Mouse (Mus musculus) limb, embryonic 14.5 days (tissue): ENCODE results near the gene Tspan32. TPM values are rescaled to one million over a fixed set of nuclear protein-coding genes. Genes with fewer than 3 reads are reported as not detected.

ENCODE experiments used
- ATAC-seq: fragments of 200-750 bp; cut with Nextera tagmentation; 2 replicates; pipeline ENCODE4 v1.8.0; 2017; ENCODE audit warnings: low read depth, moderate number of reproducible peaks, moderate TSS enrichment; ENCODE audit not compliant: low FRiP score
- DNase-seq: peaks from one replicate; pipeline ENCODE4 v3.0.0-alpha.2; 2015; ENCODE audit warnings: low spot score
- H3K27ac ChIP-seq: fragments of 300-500 bp; sonication (generic); replicated peaks from 2 replicates; pipeline ENCODE4 v1.5.1; 2014; ENCODE audit warnings: low read depth, mild to moderate bottlenecking, low read length, moderate library complexity, mixed read lengths
- H3K27me3 ChIP-seq: fragments of 300-500 bp; sonication (generic); 2 replicates; pipeline ENCODE4 v1.6.1; 2014; ENCODE audit warnings: low read length, mixed read lengths; ENCODE audit not compliant: control insufficient read depth, insufficient read depth
- H3K36me3 ChIP-seq: fragments of 300-500 bp; sonication (generic); 2 replicates; pipeline ENCODE4 v1.6.1; 2014; ENCODE audit warnings: mild to moderate bottlenecking, low read length, moderate library complexity, mixed read lengths; ENCODE audit not compliant: control insufficient read depth, insufficient read depth
- H3K4me1 ChIP-seq: fragments of 300-500 bp; sonication (generic); 2 replicates; pipeline ENCODE4 v1.6.1; 2014; ENCODE audit warnings: antibody characterized with exemption, low read length, mixed read lengths; ENCODE audit not compliant: control insufficient read depth, insufficient read depth
- H3K4me2 ChIP-seq: fragments of 300-500 bp; sonication (generic); replicated peaks from 2 replicates; pipeline ENCODE4 v1.6.1; 2014; ENCODE audit warnings: low read depth, mild to moderate bottlenecking, low read length, moderate library complexity; ENCODE audit not compliant: severe bottlenecking
- H3K4me3 ChIP-seq: fragments of 300-500 bp; sonication (generic); replicated peaks from 2 replicates; pipeline ENCODE4 v1.5.1; 2014; ENCODE audit warnings: low read length
- H3K9ac ChIP-seq: fragments of 300-500 bp; sonication (generic); 2 replicates; pipeline ENCODE4 v1.6.1; 2014; ENCODE audit warnings: mild to moderate bottlenecking, low read depth, low read length, moderate library complexity; ENCODE audit not compliant: severe bottlenecking
- H3K9me3 ChIP-seq: fragments of 300-500 bp; sonication (generic); 2 replicates; pipeline ENCODE4 v1.6.1; 2016; ENCODE audit warnings: low read length; ENCODE audit not compliant: control insufficient read depth
- POLR2A ChIP-seq: fragments of 200-500 bp; IDR thresholded peaks from 2 replicates; pipeline ENCODE4 v1.8.0; 2012; ENCODE audit warnings: inconsistent platforms, mild to moderate bottlenecking, moderate library complexity, borderline replicate concordance; ENCODE audit not compliant: insufficient read depth, insufficient read length; ENCODE audit errors: extremely low read depth
- WGBS: fragments of 180-500 bp; shearing (Covaris S2); extraction: QIAGEN DNeasy Blood & Tissue Kit; methylation state at CpG from one replicate; pipeline ENCODE4 v1.1.7; 2014; 5-methylcytosine and 5-hydroxymethylcytosine counted together
- polyA plus RNA-seq, 2 experiments: library from polyadenylated mRNA; depleted of rRNA in 1 of 2; stranded (reverse) in 1 of 2; unstranded in 1 of 2; fragments of >200 nt; fragmentation: Nextera tagmentation in 1 of 2; extraction: Ambion mirVana in 1 of 2; gene quantifications; 2 replicates each; pipeline versions ENCODE4 v1.2.1 to v1.2.3; 2012 to 2014

Gene Tspan32
- polyA plus RNA-seq, 2 experiments: 5.5 to 6.0 TPM

GRCm38 (mm10) chr7:143057023-143057422 lies 52.2 kb downstream of the Tspan32 start:
- Histone ChIP-seq H3K27me3 (no peaks in the 10 kb centered on the region), H3K27ac (no peak overlapping the region), H3K9me3 (no peaks in the 10 kb centered on the region), H3K4me1 (peaks cover 50% of the 10 kb centered on the region), H3K9ac (no peak overlapping the region), H3K4me2 (no peak overlapping the region), H3K4me3 (no peak overlapping the region), H3K36me3 (peaks cover 52% of the 10 kb centered on the region)
- DNase-seq: no peak
- no peak for ATAC-seq
- TF ChIP-seq POLR2A: no peak
- WGBS: 84% methylated on average over 5 of the region's 5 CpGs

- Histone ChIP-seq H3K4me3 (no peak overlapping the region), H3K27me3 (no peaks in the 10 kb centered on the region), H3K9ac (no peak overlapping the region), H3K4me1 (peaks cover 50% of the 10 kb centered on the region), H3K27ac (peak overlapping the region; percentile 65), H3K9me3 (no peaks in the 10 kb centered on the region), H3K4me2 (no peak overlapping the region), H3K36me3 (peaks cover 59% of the 10 kb centered on the region)
- ATAC-seq: no peak
- no peak for TF ChIP-seq POLR2A
- 83% methylated on average over 9 of the region's 9 CpGs for WGBS
- DNase-seq: no peak
Observed at GRCm38 (mm10) chr7:143057667-143058220, 52.9 kb downstream of the Tspan32 start.

DNA sequence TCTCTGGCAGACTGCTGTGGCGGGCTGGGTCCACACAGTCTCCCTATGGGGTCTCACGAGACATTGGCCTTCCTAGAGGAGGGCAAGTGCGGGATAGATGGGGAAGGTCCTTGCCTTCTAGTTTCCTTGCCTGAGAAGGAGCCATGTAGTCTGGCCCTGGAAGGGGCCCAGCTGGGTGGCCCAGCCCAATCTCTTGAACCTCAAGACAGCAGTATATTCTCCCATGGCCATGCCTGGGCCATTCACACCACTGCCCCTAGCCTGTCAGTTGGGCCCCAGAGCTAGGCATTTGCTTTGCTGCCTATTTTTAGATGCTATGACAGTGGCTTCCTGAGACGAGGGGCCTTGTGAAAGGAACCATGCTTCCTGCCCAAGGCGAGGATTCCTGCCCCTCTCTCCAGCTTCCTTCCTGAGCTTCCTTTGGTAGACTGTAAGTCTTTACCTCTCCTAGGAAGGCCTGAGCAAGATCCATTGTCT lies 53.4 kb downstream of the Tspan32 start:
- H3K4me2 ChIP-seq: no peak overlapping the region
- no peak for TF ChIP-seq POLR2A
- H3K4me3 ChIP-seq: no peak overlapping the region
- ATAC-seq (no peak), DNase-seq (no peak)
- no peaks in the 10 kb centered on the region for H3K9me3 ChIP-seq
- no peak overlapping the region for H3K9ac ChIP-seq
- WGBS: 73% methylated on average over 5 of the region's 5 CpGs
- H3K27ac ChIP-seq: peak overlapping the region; percentile 65
- H3K27me3 ChIP-seq: no peaks in the 10 kb centered on the region
- H3K36me3 ChIP-seq: peaks cover 65% of the 10 kb centered on the region
- peaks cover 50% of the 10 kb centered on the region for H3K4me1 ChIP-seq

- Histone ChIP-seq H3K36me3 (peaks cover 75% of the 10 kb centered on the region), H3K9ac (no peak overlapping the region), H3K27me3 (no peaks in the 10 kb centered on the region), H3K4me2 (no peak overlapping the region), H3K4me1 (peaks cover 44% of the 10 kb centered on the region), H3K4me3 (no peak overlapping the region), H3K27ac (peak overlapping the region; percentile 65; the same call in 1 of the 2 replicates), H3K9me3 (no peaks in the 10 kb centered on the region)
- peak; percentile 49 for DNase-seq
- no peak for TF ChIP-seq POLR2A
- WGBS: 57% methylated on average over 5 of the region's 5 CpGs
- no peak for ATAC-seq
Observed at GRCm38 (mm10) chr7:143059202-143059870, 54.5 kb downstream of the Tspan32 start.

GRCm38 (mm10) chr7:143062704-143063103 lies 57.9 kb downstream of the Tspan32 start:
- Histone ChIP-seq H3K27ac (no peak overlapping the region), H3K4me2 (no peak overlapping the region), H3K4me3 (no peak overlapping the region), H3K27me3 (no peaks in the 10 kb centered on the region), H3K9me3 (no peaks in the 10 kb centered on the region), H3K4me1 (peaks cover 14% of the 10 kb centered on the region), H3K36me3 (peaks cover 90% of the 10 kb centered on the region), H3K9ac (no peak overlapping the region)
- DNase-seq (no peak), ATAC-seq (no peak)
- 90% methylated on average over 2 of the region's 2 CpGs for WGBS
- no peak for TF ChIP-seq POLR2A

DNA sequence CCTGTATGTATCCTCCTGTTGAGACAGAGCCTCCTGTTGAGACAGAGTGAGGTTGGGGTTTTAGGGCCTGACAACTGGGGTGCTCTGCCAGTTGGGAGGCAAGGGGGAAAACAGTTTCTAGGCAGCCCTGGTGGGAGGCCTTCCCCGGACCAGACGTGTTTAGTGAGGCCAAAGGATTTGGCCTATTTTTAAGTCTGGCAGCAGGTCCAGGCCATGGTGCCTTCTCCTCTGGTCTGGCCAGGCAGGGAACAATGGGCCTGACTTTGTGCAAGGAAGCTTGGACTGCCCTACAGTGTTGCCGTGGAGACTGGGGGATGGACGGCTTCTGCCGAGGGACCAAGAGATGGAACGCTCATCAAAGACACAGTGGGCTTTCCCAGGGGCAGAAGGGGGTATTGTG lies 59.4 kb downstream of the Tspan32 start:
- Histone ChIP-seq H3K4me3 (no peak overlapping the region), H3K36me3 (peaks cover 87% of the 10 kb centered on the region), H3K4me1 (peaks cover 8% of the 10 kb centered on the region), H3K9me3 (no peaks in the 10 kb centered on the region), H3K27me3 (no peaks in the 10 kb centered on the region), H3K4me2 (no peak overlapping the region), H3K9ac (no peak overlapping the region), H3K27ac (no peak overlapping the region)
- no peak for TF ChIP-seq POLR2A
- ATAC-seq: no peak
- WGBS: 88% methylated on average over 6 of the region's 6 CpGs
- no peak for DNase-seq
